Mouse (Mus musculus): ENCODE data around the gene Mfsd4b3. TPM values are rescaled to one million over a fixed set of nuclear protein-coding genes. Genes with fewer than 3 reads are reported as not detected.
"Not testable (repeated sequence)": the region's sequence is repeated elsewhere in the genome, so short reads cannot be mapped to it uniquely, and the experiment has no call there.

Gene Mfsd4b3
- total RNA-seq, 2 experiments from 2014 or later: 0.30 TPM; not detected in 1

DNA sequence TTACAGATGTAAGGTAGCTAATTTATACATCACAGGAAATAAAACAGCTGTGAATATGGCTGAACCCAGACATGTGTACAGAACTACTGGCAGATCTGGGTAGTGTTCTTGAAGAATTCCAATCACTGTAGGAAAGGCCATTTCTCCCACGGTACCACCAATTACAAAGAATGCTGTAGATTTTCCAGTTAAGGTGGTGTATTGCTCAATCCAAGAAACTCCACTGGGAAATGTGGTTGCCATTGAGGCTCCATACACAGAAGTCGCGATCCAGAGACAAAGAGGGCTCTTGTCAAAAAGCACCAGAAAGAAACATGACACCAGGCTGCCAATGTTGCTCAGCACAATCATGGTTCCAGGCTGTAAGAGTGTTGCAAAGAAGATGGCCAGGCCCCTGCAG is 12.8 kb downstream of the Mfsd4b3 start:
- intact Hi-C loops (cut with DNase I); DNase-seq (ENCODE audit: extremely low spot score in 1 of 2, low spot score in 2 of 2): not testable (repeated sequence)

DNA sequence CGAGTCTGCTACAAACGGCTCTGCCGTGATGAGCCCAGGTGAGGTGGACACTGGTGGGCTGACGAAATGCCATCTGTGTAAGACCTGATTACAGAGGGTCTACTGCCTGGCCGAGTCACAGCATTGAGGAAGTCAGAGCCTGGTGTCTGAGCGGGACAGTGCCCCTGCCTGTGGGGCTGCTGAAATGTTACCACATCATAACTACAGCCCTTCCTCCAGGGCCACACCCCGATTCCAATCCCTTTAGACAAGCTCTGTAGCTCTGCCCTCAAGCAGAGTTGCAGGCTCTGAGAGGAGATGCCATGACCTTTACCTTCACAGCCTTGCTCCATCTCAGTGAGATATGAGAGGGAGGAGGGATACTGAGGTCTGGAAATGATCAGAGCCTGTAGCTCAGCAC is 23.4 kb downstream of the Mfsd4b3 start:
- no peak for DNase-seq (ENCODE audit: extremely low spot score in 1 of 2, low spot score in 2 of 2)
- intact Hi-C loops (cut with DNase I): no loop called here

GRCm38 (mm10) chr10:39926616-39927139 is 33.3 kb downstream of the Mfsd4b3 start, which contains the start of gene Mfsd4b2:
Gene Mfsd4b2, minus strand, starts transcription at chr10:39926923.
- DNase-seq (ENCODE audit: extremely low spot score in 1 of 2, low spot score in 2 of 2): no peak
- intact Hi-C loops (cut with DNase I): no loop called here

- intact Hi-C loops (cut with DNase I); DNase-seq (ENCODE audit: extremely low spot score in 1 of 2, low spot score in 2 of 2): not testable (repeated sequence)
Observed at GRCm38 (mm10) chr10:39924556-39924955, 35.4 kb downstream of the Mfsd4b3 start.

- intact Hi-C loops (cut with DNase I): no loop called here
- DNase-seq (ENCODE audit: extremely low spot score in 1 of 2, low spot score in 2 of 2): no peak
Observed at GRCm38 (mm10) chr10:39912616-39913015, 47.3 kb downstream of the Mfsd4b3 start.

DNA sequence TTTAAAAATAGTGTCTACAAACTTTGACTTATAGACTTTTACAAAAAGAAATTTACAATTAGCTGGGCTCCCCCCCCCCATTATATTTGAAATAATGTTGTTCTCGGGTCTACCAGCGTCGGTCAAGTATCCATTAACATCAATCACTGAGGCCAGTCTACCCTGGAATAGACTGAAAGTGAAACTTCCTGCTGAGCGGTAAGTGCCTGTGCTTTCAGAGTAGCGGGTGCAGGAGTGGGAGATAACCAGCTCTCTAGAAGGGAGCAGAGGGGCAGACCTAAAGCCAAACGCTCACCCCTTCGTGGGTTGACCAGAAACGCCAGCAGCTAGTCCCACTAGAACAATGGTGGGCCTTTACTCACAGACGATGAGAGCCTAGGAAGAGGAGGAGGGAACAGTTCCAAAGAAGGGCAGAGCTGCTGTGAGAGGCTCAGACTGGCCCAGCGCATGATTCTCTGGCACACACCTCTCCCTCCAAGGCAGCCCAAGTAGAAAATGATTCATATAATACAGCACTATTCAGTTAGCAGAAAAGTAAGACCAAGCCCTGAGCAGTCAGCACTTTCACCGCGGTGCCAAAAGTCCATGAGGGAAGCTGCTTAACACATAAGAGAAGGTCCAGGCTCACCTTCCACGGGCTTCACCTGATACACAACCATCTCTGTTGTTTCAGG is 51.0 kb downstream of the Mfsd4b3 start:
- no peak for DNase-seq (ENCODE audit: extremely low spot score in 1 of 2, low spot score in 2 of 2)
- intact Hi-C loops (cut with DNase I): no loop called here

DNA sequence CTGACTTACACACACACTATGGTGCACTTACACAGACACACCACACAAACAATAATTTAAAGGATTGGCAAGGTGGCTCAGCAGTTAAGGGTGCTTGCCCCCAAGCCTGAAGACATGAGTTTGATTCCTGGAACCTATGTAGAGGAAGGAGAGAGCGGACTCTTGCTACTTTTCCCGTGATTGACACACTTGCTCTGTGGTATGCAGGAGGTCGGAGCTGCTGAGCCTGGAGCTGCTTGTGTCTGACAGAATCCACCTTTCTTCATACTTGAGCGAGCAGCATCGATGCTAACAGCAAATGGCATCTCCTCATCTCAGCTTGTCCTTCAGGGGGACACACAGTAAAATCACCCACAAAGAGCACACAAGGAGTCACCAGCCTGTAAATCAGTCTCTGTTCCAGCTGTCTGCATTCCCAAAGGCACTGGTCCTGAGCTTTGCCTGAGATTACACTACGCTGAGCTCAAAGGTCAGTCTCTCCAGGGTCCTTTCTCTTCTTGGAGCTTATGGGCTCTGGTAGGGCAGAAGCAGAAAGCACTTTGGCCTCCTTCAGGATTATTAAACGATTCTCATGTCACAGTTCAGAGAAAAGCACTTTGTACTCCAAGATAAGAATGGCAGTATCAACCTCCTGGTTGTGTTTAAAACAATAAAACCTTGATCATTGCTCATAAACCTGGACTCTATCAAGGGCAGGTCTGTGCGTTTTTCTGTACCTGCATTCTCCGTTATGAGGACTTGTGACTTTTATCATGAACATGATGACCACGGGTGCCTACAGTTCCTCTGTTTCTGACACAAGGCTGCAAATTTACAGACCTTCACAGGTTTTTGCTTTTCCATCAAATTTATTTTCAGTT is 52.9 kb downstream of the Mfsd4b3 start:
- intact Hi-C loops (cut with DNase I): no loop called here
- no peak for DNase-seq (ENCODE audit: extremely low spot score in 1 of 2, low spot score in 2 of 2)

- no peak for DNase-seq (ENCODE audit: extremely low spot score in 1 of 2, low spot score in 2 of 2)
- intact Hi-C loops (cut with DNase I): no loop called here
Observed at GRCm38 (mm10) chr10:39904191-39904590, 55.8 kb downstream of the Mfsd4b3 start.

DNA sequence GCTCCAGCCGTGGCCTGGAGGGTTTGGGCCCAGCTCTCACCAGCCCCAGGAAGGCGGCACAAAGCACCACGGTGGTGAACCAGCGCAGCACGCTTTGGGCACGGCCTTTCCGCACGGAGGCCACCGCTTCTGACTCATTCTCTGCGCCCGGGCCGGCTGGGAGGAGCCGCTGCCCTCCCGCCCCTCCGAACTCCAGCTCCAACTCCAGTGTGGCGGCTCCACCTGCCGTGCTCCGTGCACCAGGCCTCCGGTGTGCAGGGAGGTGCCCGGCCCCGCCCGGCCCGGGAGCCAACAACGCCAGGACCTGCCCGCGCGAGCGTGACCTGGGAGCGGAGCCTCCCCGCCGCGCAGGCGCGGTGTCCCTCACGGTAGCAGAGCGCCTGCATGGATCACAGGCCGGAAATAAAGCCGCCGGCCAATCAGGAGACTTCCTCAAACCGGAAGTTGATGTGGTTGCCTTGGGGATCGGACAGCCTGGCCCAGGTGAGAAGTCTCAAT is 61.0 kb downstream of the Mfsd4b3 start, which contains the start of gene Mfsd4b4:
Gene Mfsd4b4, minus strand, starts transcription at position 365 of the 498 bp plus-strand sequence.
- DNase-seq (ENCODE audit: extremely low spot score in 1 of 2, low spot score in 2 of 2): peak; percentile 78 to 90
- intact Hi-C loops (cut with DNase I): no loop called here

Other genes starting within 250 kb of the Mfsd4b3 start
- 10 to 100 TPM; 70.6 to 71.0 TPM for gene Rev3l, start 228.0 kb downstream of the Mfsd4b3 start, total RNA-seq (2021)
- 1 to 10 TPM; 7.6 to 8.7 TPM for gene Mfsd4b4, start 60.9 kb downstream of the Mfsd4b3 start, total RNA-seq (2021)
- gene Mfsd4b2, start 33.2 kb downstream of the Mfsd4b3 start, total RNA-seq (2021): under 1 TPM; 0.19 to 0.20 TPM
- gene Mfsd4b5, start 26.5 kb upstream of the Mfsd4b3 start, total RNA-seq (2021): under 1 TPM; 0.17 to 0.53 TPM
- under 1 TPM in 1 of 2 experiments, not detected in 1; 0.28 TPM for gene Mfsd4b1, start 65.1 kb upstream of the Mfsd4b3 start, total RNA-seq (2021)
- gene Slc16a10, start 182.1 kb upstream of the Mfsd4b3 start, total RNA-seq (2021): 1 to 10 TPM; 2.7 to 2.8 TPM

Data from left cerebral cortex, postnatal 10 days (tissue).